Mouse (Mus musculus) megakaryocyte-erythroid progenitor cell, adult 5-6 weeks (primary cell): ENCODE measurements around the gene Olfml2a. TPM values are rescaled to one million over a fixed set of nuclear protein-coding genes. Genes with fewer than 3 reads are reported as not detected.

ENCODE experiments used
- ATAC-seq: replicated peaks from 2 replicates; pipeline ENCODE4 v1.8.0; 2016; ENCODE audit warnings: mild to moderate bottlenecking, inconsistent platforms; ENCODE audit not compliant: severe bottlenecking, poor library complexity, low FRiP score, low TSS enrichment
- total RNA-seq, 2 experiments: library from RNA; stranded (forward) in 1 of 2; stranded (reverse) in 1 of 2; fragments of 200-1000, 215-1000 nt in 1 of 2; fragments of >200 nt in 1 of 2; fragmentation: Nextera tagmentation in 1 of 2; gene quantifications; 2 replicates each; pipeline ENCODE4 v1.2.3; 2014 to 2017

Gene Olfml2a
- total RNA-seq, 2 experiments from 2014 or later: not detected

DNA sequence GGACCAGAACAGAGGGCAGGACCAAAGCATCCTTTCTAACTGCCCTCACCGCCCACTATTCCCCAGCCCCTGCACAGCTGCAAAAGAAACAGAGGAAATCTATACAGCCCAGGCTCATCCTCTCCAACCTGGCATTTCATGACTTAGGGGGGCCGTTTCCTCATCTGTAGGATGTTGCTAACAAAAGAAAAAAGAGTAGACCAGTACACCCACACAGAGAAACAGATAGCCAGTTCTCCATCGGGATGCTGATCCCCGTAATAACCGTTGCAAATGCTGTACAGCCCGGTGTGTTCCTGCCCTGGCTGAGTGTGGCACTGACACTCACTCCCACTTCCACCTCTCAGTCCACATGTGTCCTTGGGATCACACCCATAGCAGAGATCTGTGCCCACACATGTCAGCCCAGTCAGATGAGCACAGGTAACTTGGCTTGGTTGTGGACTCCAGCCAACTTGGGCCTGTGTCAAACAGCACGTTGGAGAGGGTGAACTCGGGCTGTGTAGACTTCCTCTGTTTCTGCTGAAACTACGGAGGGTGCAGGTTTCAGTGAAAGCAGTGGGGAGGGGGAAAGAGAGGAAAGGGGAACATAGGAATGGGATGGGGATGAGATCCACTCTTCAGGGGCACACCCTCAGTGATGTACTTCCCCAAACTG, 5.1 kb downstream of the Olfml2a start:
- no peak for ATAC-seq

DNA sequence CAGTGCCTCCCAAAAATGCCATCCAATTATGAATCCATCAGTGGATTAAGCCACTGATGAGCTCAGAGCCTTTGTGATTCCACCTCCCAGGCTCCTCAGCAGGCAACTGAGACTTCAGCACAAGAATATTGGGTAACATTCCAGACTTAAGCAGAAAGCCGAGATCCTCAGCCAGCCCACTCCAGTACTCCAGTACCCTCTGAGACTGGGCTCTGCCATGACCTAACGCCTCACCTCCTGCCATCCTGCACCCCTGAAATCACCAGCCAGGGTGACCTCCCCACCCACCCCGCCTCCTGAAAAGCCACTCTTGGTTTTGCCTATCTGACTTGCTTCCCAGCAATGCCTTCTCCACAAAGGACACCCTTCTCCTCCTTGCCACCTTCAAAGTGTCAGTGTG, 5.6 kb downstream of the Olfml2a start:
- ATAC-seq: no peak

DNA sequence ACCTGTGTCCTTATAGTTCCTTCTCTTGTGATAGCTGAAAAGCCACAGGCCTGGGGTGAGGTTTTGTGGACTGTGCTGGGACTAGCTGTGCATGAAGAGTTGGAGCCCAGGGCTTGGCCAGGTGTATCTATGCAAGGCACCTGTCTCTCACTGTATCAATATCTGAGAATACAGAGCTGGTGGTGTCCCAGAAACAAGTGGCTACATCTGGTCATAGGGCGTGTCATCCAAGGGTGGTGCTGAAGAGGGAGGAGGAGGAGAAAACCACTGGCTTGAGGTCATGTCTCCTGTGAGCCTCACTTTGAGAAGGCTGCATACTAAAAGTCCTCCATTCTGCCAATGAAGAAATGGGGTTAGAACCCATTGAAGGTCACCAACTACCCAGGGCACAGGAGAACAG, 6.2 kb downstream of the Olfml2a start:
- peak; percentile 79 for ATAC-seq

DNA sequence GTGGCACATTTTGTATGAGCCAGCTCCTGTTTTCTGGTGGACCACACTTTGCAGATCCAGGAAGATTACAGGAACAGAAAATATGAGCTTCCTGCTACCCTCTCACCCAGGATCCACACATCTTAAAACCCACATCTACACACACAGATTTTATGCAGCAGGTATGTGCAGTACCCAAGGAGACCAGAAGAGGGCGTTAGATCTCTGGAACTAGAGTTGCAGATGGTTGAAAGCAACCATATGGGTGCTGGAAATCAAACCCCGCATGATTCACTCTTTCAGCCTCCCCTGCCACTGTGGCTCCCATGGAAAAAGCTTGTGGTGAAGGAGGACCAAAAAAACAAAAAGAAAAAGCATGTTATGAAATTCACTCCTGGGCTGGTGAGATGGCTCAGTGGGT, 7.3 kb downstream of the Olfml2a start:
- no peak for ATAC-seq

DNA sequence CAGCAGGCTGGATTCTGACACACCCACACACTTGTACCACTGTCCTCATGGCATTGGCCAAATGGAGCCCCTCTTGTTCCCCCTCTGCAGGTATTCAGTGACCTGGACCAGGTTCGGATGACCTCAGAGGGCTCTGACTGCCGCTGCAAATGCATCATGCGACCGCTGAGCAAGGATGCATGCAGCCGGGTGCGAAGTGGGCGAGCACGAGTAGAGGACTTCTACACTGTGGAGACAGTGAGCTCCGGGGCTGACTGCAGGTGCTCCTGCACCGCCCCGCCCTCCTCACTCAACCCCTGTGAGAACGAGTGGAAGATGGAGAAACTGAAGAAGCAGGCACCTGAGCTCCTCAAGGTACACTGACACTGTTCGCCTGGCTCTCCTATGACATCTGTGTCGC, 9.6 kb downstream of the Olfml2a start:
- no peak for ATAC-seq

DNA sequence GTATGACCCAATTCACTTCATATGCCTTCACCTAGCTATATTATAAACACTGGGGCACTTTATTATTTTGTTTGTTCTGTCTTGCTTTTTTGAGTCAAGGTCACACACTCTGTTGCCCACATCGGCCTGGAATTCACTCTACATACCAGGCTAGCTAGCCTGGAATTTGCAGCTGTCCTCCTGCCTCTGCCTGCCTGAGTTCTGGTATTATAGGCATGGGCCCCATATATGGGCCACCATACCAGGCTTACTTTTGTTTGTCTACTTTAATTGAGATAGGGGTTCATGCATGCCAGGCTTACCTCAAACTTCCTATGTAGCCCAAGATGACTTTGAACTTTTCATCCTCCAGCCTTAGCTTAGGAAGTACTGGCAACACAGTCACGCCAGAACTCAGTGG, 10.1 kb downstream of the Olfml2a start:
- ATAC-seq: no peak

DNA sequence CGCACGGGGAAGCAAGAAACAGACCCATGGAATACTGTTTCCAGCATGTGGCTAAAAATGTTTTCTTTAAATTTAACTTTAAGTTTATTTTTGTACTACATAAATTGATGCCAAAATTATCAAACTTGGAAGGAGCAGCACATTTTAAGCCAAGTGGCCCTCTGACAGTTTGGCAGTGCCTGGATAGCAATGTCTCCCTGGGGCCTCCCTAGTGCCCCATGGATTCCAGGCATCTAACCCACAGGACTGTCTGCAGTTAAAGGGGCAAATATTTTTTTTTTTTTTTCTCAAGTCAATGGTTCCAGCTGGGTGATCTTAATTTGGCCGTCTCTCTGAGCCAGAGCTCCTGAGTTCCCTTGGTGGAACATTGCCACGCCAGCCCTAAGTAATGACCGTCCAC, 11.4 kb downstream of the Olfml2a start:
- no peak for ATAC-seq

DNA sequence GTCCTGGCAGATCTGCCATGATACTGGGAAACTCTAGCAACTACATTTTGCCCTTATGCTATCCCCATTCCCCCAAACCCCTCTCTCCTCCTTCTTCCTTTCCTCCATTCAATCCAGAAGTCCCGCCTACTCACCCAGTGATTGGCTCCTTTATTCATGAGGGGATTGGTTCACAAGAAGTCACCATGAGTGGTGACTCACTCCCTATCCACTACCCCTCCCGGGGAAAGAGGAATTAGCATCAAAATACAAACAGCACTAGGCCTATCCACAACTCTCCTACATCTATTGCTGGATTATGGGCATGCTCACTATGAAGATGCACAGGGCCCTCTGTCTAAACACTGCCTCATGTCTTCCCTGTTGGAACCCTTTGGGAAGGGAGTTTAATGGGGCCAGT, 12.2 kb downstream of the Olfml2a start:
- ATAC-seq: no peak

DNA sequence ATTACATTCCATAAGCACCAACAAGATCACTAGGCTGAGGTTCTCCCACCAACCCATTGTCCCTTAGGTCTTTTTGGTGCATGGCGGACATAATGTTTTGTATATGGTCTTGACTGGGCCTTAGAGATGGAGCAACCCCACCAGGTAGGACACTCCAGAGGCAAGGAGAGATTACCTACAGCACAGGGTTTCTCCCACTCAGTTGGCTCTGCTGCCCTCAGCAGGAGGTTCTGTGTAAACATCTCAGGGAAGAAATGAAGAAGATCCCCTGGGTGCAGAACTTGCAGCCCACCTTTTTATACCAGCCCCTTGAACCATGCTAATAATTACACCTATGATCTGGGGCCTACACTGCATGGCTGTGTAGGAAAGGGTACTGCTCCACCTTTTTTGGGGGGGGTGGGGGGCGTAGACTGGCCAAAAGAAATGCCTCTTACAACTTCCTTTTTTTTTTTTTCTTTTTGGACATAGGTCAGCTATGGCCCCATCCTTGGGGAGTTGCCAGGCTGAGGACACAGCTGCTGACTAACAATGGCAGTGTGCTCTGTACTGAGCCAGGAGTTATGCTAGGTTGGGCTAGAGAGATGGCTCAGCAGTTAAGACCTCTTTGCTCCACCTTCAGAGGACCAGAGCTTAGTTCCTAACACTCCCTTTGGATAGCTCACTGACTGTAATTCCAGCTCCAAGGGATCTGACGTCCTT, 12.8 kb downstream of the Olfml2a start:
- 0 out of 2 replicates have a peak, but pooled peaks have one; percentile 25 for ATAC-seq

DNA sequence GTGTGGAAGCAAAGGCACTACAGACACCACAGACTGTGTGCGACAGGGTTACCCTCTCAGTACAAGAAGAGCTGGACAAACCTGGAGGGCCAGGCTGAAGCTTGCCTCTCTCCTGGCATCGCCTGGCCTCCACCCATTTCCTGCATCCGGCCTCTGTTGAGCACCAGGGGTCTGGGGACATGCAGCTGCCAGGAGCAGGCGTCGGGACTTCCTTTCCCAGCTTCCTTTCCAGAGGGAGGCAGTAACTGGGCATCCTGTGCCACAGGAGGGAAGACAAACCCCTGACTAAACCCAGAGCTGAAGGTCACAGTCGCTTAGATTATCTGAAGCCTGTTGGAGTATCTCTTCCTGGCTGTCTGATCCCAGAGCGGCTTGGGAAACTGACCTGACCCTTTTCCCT, 15.8 kb downstream of the Olfml2a start:
- no peak for ATAC-seq

DNA sequence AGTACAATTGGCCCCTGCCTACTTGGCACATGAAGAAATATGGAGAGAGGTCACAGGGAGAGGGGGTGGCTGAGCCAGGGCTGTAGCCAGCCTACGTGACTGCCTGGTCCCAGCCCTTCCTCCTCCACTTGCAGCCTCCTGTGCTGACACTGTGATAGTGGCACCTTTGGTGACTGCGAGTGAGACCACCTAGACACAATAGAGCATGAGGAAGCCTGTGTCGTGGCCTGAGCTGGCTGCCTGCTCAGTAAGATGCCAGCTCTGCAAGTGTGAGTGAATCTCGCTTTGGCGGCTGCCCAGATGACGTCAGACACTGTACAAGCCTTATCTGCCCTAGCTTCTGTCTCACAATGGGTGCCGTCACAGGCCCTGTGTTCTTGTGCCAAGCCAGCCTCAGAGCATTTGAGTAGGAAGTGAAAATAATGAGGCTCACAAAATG, 18.5 kb downstream of the Olfml2a start:
- peak; percentile 97 for ATAC-seq

DNA sequence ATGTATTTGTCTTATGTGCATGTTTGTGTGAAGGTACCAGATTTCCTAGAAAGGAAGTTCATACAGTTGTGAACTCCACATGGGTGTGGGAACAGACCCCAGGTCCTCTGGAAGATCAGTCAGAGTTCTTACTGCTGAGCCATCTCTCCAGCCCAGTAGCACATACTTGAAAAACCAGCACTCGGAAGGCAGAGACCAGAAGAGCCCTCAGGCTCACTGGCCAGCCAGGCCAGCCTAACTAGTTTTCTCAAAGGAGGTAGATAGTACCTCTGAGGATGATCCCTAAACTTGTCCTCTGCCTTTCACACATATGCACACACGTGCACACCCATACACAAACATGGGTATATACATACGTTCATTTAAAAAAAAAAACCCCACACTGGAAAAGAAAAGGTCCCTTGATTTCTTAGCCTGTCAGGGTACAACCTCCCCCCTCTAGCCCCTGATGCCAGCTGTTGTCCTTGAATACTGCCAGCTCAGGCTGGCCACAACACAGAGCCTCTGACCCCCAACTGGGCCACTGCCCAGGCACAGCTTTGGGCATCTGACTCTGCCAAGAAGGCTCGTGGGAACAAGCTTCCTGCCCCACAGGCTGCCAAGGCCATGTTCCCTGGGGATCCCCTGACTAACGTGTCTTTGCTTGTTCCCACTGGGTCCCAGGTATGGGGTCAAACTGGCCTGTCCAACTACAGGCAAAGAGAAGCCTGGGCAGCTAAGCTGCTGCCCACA, 21.5 kb downstream of the Olfml2a start:
- ATAC-seq: no peak

DNA sequence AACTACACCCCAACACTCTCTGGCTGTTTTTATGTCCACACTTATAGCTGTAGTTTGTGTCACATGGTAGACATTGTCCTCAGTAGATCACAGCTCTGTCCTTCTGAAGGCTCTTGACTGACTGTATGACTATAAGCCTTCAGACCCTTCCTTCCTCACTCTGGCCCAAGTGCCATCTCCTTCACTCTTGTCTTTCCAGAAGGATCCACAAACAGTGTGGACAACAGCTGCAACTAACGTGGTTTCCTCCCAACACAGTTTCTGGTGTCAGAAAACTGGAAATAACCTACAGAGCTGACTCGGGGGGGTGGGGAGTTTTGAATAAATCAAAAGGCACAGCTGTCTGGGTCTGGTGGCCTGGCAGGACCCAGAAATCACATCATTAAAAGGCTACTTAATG, 24.3 kb downstream of the Olfml2a start:
- ATAC-seq: no peak

DNA sequence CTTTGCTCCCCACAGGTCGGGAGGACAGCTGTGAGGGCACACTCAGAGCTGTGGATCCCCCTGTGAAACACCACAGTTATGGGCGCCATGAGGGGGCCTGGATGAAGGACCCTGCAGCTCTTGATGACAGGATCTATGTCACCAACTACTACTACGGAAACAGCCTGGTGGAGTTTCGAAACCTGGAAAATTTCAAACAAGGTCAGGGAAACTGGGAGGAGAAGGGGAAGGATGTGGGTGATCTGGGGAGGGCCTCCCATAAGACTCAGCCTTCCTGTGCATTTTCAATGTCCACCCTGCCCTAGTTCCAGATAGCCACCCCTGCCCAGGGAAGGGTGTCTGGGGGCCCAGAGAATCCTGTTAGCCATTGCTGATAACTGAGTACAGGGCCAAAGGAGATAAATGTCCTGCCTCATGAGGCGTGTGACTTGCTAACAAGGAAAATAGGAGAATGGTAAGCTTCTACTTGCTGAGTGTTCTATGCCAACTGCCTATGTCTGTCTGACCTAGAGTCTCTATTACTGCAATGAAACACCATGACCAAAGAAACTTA, 26.0 kb downstream of the Olfml2a start:
- no peak for ATAC-seq

DNA sequence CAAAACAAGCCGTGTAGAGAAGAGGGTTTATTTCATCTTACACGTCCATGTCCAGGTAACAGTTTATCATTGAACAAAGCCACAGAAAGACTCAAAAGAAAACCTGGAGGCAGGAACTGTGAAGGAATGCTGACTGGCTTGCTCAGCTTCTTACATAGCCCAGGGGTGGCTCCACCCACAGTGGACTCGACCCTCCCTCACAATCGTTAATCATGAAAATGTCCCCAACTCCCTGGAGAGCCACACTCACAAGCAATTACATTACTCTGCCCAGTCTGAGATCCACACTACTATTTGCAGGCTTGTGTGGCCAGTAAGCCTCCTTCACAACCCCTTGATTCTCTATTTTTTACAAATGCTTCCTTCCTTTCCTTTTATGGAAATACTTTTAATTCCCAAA, 32.4 kb downstream of the Olfml2a start:
- ATAC-seq: no peak

DNA sequence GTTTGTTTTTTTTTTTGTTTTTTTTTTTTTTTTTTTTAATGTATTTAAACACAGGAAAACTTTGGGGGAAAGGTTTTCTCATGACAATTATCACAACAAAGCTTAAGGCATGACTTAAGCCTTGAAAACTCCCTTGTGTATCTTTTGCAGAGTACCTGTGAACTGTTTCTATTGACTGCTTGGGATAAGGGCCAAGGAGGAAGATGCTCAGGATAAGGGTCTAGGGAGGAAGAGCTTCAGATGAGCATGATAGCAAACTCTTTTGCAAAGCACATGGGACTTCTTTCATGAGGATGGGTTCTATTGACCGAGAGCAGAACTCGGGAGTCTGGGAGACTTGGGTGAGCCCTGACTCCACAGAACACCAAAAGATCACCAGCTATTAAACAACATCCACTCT, 37.9 kb downstream of the Olfml2a start:
- ATAC-seq: no peak; the same call in 1 of the 2 replicates

DNA sequence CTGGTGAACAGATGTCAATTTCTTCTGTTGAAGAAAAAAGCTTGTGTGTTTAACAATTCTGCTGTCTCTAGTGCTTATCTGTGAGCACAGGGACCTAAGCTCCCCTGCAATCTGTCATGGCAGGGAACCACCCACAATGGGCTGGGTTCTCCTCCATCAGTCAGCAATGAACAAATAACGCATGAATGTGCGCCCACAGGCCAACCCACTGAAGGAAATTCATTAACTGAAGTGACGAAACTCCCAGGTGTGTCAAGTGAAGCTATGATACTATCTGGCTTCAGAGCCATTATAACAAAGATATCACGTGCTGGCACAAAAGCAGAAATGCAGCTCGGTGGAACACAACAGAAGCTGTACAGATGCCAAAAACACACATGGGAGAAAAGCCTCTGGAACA, 38.3 kb downstream of the Olfml2a start:
- ATAC-seq: peak; percentile 99

DNA sequence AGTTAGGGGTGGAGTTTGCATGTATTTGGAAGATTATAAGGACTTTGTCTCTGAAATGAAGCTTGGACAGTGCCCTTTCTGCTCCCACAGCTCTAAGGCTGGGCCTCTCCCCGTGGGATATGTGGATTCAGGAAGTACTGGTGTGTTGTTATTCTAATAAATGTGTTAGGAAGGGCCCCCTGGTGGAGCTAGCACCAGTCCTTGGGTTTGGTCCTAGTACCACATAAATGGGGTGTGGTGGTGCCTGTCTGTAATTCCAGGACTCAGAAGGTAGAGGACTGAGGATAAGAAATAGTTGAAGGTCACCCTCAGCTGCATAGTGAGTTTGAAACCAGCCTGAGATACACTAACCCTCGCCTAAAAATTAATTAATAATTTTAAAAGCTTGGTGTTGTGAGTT, 41.4 kb downstream of the Olfml2a start:
- 0 out of 2 replicates have a peak, but pooled peaks have one; percentile 2 for ATAC-seq

DNA sequence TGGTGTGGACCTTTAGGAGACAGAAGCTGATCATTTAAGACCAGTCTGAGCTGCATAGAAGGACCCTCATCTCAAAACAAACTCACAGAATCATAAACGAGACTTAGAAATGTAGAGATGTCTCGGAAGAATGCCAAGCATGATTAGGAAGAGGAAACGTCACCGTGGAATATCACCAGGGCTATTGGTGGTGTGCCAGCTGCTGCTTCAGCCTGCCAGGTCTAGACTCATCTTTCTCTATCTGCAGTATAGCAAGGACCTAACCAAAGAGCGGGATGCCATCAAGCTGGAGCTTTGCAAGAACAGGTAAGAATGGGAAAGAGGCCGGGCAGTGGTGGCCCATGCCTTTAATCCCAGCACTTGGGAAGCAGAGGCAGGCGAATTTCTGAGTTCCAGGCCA, 41.9 kb downstream of the Olfml2a start:
- no peak for ATAC-seq

DNA sequence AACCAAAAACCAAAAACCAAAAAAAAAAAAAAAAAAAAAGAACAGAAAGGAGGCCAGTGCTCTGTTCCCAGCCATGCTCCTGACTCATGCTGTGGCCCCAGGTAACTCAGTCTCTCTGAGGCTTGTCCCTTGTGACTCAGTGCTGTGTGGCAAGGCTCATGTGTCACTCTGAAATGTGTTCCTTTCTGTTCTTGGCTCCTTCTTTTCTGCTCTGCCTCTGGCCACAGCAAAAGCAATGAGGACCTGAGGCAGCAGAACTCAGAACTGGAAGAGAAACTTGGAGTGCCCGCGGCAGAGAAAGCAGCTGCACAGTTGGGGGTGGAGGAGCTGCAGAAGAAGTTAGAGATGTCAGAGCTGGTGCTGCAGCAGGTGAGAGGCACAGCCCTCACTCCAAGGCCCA, 42.4 kb downstream of the Olfml2a start:
- no peak for ATAC-seq
